Mouse (Mus musculus) kidney, adult 2 months (tissue): ENCODE data around the gene Gna12.

Source experiments
- CTCF ChIP-seq: fragments of 200-500 bp; conservative IDR thresholded peaks from 2 replicates; pipeline ENCODE4 v1.5.1; 2011; ENCODE audit warnings: low read depth, mild to moderate bottlenecking, control low read depth, low read length, moderate library complexity, mixed read lengths; ENCODE audit not compliant: insufficient read depth, insufficient read length
- POLR2A ChIP-seq: fragments of 200-500 bp; IDR thresholded peaks from one replicate; pipeline ENCODE4 v1.6.1; 2011; ENCODE audit warnings: low read depth, low read length, control low read depth

DNA sequence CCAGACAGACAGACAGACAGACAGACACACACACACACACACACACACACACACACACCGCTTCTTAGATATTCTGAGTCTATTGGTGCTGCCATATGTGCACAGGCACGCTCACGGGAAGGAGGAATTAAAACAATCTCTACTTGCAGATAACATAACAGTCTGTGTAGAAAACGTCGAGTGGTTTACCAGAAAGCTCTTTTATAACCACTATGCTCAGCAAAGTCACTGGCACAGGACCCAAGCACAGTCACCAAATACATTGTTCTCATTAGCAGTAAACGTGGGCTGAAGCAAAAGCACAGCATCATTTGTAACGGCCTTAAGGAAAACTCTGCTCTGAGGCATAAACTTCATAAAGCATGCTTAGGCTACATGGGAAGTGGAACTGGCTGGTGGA lies 6.1 kb downstream of the Gna12 start:
- TF ChIP-seq CTCF (no peak), POLR2A (no peak)
